Mouse (Mus musculus): ENCODE data around the gene Dus1l.
"Not testable (repeated sequence)": the region's sequence is repeated elsewhere in the genome, so short reads cannot be mapped to it uniquely, and the experiment has no call there.

GRCm38 (mm10) chr11:120762672-120763041, 33.5 kb downstream of the Dus1l start, which contains the start of gene Hmga1b:
- not testable (repeated sequence) for TF ChIP-seq CTCF (IDR thresholded peaks at IDR 0.05; ENCODE audit: low read depth); EP300 (optimal IDR thresholded peaks at IDR 0.05)
